Mouse (Mus musculus) embryonic facial prominence, embryonic 11.5 days (tissue): Measurements from ENCODE around the gene Padi1. TPM values are rescaled to one million over a fixed set of nuclear protein-coding genes. Genes with fewer than 3 reads are reported as not detected.

Experiments used
- ATAC-seq: fragments of 200-750 bp; cut with Nextera tagmentation; replicated peaks from 2 replicates; pipeline ENCODE4 v1.8.0; 2017; ENCODE audit warnings: low read depth; ENCODE audit not compliant: insufficient number of reproducible peaks, low FRiP score, low TSS enrichment
- DNase-seq: peaks from one replicate; pipeline ENCODE4 v3.0.0-alpha.2; 2015; ENCODE audit warnings: low spot score
- H3K27ac ChIP-seq: fragments of 300-500 bp; sonication (generic); replicated peaks from 2 replicates; pipeline ENCODE4 v1.5.1; 2014; ENCODE audit warnings: mild to moderate bottlenecking, low read depth, low read length, control low read depth
- H3K27me3 ChIP-seq: fragments of 300-500 bp; sonication (generic); 2 replicates; pipeline ENCODE4 v1.6.1; 2014; ENCODE audit warnings: mild to moderate bottlenecking, low read length, moderate library complexity, mixed read lengths; ENCODE audit not compliant: control insufficient read depth, insufficient read depth
- H3K36me3 ChIP-seq: fragments of 300-500 bp; sonication (generic); replicated peaks from 2 replicates; pipeline ENCODE4 v1.6.1; 2014; ENCODE audit warnings: low read depth, mild to moderate bottlenecking, low read length, moderate library complexity, mixed read lengths; ENCODE audit not compliant: control insufficient read depth, insufficient read depth
- H3K4me1 ChIP-seq: fragments of 300-500 bp; sonication (generic); 2 replicates; pipeline ENCODE4 v1.6.1; 2014; ENCODE audit warnings: low read length, mixed read lengths; ENCODE audit not compliant: control insufficient read depth, insufficient read depth
- H3K4me2 ChIP-seq: fragments of 300-500 bp; sonication (generic); 2 replicates; pipeline ENCODE4 v1.6.1; 2014; ENCODE audit warnings: low read depth, mild to moderate bottlenecking, control low read depth, low read length, moderate library complexity
- H3K4me3 ChIP-seq: fragments of 300-500 bp; sonication (generic); 2 replicates; pipeline ENCODE4 v1.5.1; 2014; ENCODE audit warnings: low read depth, low read length, control low read depth
- H3K9ac ChIP-seq: fragments of 300-500 bp; sonication (generic); replicated peaks from 2 replicates; pipeline ENCODE4 v1.6.1; 2014; ENCODE audit warnings: mild to moderate bottlenecking, control low read depth, low read length
- H3K9me3 ChIP-seq: fragments of 300-500 bp; sonication (generic); replicated peaks from 2 replicates; pipeline ENCODE4 v1.6.1; 2016; ENCODE audit warnings: mild to moderate bottlenecking, low read length, inconsistent platforms, mixed read lengths; ENCODE audit not compliant: control insufficient read depth
- WGBS: fragments of 180-500 bp; shearing (Covaris S2); extraction: QIAGEN DNeasy Blood & Tissue Kit; methylation state at CpG from one replicate; pipeline ENCODE4 v1.1.7; 2014; 5-methylcytosine and 5-hydroxymethylcytosine counted together
- polyA plus RNA-seq: library from polyadenylated mRNA; unstranded; fragments of >200 nt; fragmentation: Nextera tagmentation; extraction: Ambion mirVana; gene quantifications from 2 replicates; pipeline ENCODE4 v1.2.1, GENCODE M21; 2014

The Padi1 gene
- polyA plus RNA-seq, 1 experiment from 2014 or later: 0.13 TPM

DNA sequence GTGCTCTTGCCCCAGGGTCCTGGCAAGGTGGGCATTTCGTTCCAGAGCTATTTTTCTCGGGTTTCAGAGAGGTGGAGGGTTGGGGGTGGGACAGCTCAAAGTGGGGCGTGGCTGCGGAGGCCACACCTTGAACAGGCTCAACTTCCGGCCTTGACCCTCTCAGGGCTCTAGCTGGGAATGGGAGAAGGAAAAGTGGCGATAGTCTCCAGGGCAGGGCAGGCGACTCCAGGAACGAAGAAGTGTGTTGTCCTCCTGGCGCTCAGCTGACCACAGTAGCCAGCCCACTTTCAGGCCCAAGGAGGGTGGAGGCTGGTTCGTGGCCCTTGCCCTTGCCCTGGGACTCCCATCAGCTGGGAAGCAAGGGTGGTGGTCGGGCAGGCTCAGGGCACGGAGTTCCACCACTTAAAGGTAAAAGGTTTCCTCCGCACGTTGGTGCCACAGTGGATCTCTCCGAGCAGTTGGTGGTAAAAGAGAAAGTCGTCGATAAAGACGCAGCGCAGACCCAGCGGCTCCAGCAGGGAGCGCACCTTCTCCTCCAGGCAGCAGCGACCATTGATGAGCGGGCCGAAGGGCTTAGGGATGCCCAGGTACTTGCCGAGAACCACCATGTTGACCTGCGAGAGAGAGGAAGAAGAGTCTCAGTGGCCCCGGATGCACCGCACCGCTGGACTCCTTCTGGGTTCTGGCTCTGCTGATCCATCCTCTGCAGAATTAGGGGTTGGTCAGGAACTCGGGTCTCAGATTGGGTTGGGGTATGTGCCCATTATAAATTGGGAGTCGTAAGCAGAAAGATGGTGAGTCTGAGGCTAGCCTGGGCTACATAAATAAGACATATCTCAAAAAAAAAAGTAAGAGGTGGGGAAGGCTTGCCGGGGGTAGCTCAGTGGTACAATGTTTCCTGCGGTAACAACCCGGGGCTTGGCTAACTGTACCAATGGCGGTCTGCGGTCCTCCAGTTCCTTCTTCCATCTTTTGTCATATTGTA, 31.0 kb downstream of the Padi1 start:
- Histone ChIP-seq H3K36me3 (no peaks in the 10 kb centered on the region), H3K4me2 (peak overlapping the region; percentile 69), H3K4me1 (peaks cover 6% of the 10 kb centered on the region), H3K9me3 (no peaks in the 10 kb centered on the region), H3K4me3 (peak overlapping the region; percentile 31), H3K9ac (peak overlapping the region; percentile 45), H3K27ac (no peak overlapping the region), H3K27me3 (no peaks in the 10 kb centered on the region)
- DNase-seq (peak; percentile 63), ATAC-seq (0 out of 2 replicates have a peak, but pooled peaks have one; percentile 50)
- 24% methylated on average over 36 of the region's 36 CpGs for WGBS

DNA sequence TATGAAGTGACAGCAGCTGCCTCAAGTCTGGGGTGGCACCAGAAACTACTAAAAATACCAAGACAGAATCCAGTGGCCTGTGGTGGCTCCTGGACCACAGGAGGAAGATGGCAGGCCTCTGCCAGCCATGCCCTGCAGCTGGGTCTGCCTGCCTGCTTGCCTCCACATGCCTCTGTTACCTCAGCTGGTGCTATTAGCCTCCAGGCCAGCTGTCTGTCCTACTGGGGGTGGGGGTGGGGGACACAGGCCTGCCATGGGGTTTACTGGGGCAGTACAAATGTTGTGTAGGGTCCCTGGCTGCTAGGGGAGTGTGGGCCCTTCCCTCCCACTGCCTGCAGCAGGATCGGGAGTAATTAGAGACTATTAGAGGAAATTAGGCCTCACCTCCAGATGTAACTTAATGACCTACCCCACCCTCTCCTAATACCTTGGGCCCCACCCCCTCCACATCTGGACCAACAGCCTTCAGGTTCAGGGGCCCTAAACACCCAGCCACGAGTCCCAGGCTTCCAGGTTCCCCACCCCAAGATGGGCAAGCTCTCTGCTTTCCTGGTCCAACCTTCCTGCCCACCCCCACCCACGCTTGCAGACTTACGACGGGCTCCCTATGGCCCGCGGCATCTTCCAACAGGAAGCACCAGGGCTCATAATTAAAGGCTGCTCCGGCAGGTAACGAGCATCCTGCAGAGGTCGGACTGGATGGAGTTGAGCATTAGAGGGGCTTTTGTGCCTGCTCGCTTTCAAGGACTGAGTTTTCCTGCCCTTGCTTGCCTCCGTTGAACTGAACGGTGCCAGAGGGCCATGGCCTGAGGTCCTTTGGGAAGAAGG, 32.0 kb downstream of the Padi1 start:
- 9% methylated on average over 13 of the region's 13 CpGs for WGBS
- Histone ChIP-seq H3K27ac (no peak overlapping the region), H3K4me3 (peak overlapping the region; percentile 31; the same call in 1 of the 2 replicates), H3K36me3 (no peaks in the 10 kb centered on the region), H3K4me1 (peaks cover 6% of the 10 kb centered on the region), H3K9me3 (no peaks in the 10 kb centered on the region), H3K4me2 (peak overlapping the region; percentile 69), H3K9ac (peak overlapping the region; percentile 45; the same call in 1 of the 2 replicates), H3K27me3 (no peaks in the 10 kb centered on the region)
- 0 out of 2 replicates have a peak, but pooled peaks have one; percentile 7 for ATAC-seq
- DNase-seq: peak; percentile 19

DNA sequence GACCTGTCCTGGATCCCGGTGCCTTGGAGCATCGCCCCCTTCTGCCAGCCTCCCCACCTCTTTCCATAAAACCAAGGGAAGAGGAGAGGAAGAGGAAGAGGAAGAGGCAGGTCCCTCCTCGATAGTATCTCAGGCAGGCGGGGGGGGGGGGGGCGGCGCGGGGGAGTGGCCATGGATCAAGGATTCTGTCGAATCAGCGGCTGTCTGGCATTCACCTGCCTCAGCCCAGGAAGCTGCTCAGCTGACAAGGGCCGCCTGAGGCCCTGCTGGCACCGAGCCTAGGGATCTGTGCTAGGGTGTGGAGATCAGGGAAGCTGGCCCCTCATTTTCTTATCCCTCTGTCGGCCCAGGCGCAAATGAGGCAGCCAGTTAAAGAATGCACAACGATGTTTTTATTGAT, 33.0 kb downstream of the Padi1 start:
- no peak overlapping the region for H3K4me2 ChIP-seq
- peaks cover 6% of the 10 kb centered on the region for H3K4me1 ChIP-seq
- H3K4me3 ChIP-seq: no peak overlapping the region
- H3K9ac ChIP-seq: no peak overlapping the region
- no peak for DNase-seq
- H3K9me3 ChIP-seq: no peaks in the 10 kb centered on the region
- WGBS: 40% methylated on average over 12 of the region's 14 CpGs
- no peak overlapping the region for H3K27ac ChIP-seq
- H3K36me3 ChIP-seq: no peaks in the 10 kb centered on the region
- no peaks in the 10 kb centered on the region for H3K27me3 ChIP-seq
- no peak for ATAC-seq

DNA sequence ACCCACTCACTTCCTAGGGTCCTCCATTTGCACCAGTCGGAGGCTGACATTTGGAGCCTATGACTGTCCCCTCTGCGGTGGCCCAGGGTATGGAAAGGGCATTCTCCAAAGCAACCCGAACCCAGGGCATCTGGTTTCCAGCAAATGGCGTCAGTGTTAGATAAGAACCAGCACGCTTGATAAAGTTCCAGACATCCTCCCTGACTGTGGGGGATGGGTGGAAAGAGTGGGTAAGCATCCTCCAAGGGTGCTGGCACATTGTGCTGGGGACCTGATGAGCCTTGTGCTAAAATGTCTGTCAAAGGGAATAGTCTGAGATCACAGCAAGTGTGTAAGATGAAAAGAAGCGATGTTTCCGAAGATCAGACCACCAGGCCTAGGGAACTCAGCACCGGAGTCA, 33.4 kb downstream of the Padi1 start:
- Histone ChIP-seq H3K9ac (no peak overlapping the region), H3K27ac (no peak overlapping the region), H3K9me3 (no peaks in the 10 kb centered on the region), H3K4me1 (peaks cover 6% of the 10 kb centered on the region), H3K4me3 (no peak overlapping the region), H3K4me2 (no peak overlapping the region), H3K27me3 (no peaks in the 10 kb centered on the region), H3K36me3 (no peaks in the 10 kb centered on the region)
- DNase-seq (no peak), ATAC-seq (no peak)
- 60% methylated on average over 8 of the region's 8 CpGs for WGBS

DNA sequence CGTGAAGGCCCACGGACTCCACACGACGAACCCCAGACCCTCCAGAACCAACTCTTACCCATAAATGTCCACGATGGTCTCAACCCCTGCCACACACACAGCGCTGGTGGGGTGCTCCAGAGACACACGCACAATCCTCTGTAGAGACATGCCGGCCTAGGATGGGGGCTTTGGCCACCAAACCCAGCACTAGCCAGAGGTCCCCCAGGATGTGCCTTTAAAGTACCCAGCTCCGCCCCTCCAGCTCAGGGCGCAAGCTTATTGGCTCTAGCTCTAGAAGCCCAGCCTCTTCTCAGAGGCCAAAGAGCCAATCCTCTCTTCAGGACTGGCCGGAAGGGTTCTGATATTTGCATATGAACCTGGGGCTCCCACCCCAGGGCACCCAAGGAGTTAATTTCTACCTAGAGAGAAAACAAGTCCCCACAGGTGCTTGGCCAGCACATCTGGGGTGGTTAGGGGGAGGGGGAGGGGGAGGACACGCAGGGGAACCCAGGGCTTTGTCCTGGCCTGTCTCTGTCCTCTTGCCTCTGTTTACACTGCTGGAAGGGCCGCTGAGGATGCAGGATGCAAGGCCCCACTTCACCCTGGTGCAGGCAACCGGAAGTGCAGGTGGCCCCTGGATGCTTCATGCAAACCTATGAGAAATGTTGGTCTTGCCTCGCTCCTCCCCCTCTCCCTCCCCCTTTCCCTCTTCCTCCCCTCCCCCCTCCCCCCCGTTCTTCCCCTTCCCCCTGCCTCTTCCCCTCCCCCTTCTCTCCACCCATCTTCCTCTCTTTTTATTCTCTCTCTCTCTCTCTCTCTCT, 34.9 kb downstream of the Padi1 start, which contains the start of gene Padi3:
Gene Padi3 (minus strand): TSS at position 191 of the 803 bp plus-strand sequence.
- DNase-seq: no peak

DNA sequence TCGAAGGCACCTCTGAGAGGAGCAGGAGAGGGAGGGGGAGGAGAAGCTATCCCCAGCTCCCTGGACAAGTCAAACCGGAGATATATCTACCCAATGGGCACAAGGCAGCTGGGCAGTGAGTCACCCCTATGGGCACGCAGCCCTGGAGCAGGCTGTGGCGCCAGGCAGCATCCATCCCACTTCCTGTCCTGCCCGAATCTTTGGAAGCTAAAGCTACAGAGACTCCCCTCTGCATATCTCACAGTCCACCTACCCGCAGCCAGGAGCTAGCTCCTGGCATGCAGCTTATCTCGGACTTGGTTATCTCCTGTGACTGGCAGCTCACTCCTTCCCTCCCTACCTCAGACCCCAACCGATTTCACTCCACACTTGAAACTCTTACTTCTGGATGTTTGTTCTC, 36.5 kb downstream of the Padi1 start:
- no peaks in the 10 kb centered on the region for H3K27me3 ChIP-seq
- no peak overlapping the region for H3K9ac ChIP-seq
- no peaks in the 10 kb centered on the region for H3K9me3 ChIP-seq
- H3K27ac ChIP-seq: no peak overlapping the region
- DNase-seq: no peak
- peaks cover 6% of the 10 kb centered on the region for H3K4me1 ChIP-seq
- WGBS: 82% methylated on average over 8 of the region's 8 CpGs
- no peaks in the 10 kb centered on the region for H3K36me3 ChIP-seq
- no peak overlapping the region for H3K4me3 ChIP-seq
- no peak overlapping the region for H3K4me2 ChIP-seq
- ATAC-seq: no peak

More for the DNA sequence above, 34.9 kb downstream of the Padi1 start, which contains the start of gene Padi3:
- no peak within 1 kb of the TSS for H3K4me2 ChIP-seq
- no peaks in the 10 kb centered on the region for H3K36me3 ChIP-seq
- H3K27ac ChIP-seq: no peak within 1 kb of the TSS
- H3K4me3 ChIP-seq: no peak within 1 kb of the TSS
- no peak within 1 kb of the TSS for H3K9ac ChIP-seq
- no peaks in the 10 kb centered on the region for H3K27me3 ChIP-seq
- peaks cover 6% of the 10 kb centered on the region for H3K4me1 ChIP-seq
- H3K9me3 ChIP-seq: no peaks in the 10 kb centered on the region
- WGBS: 70% methylated on average over 16 of the region's 16 CpGs
- no peak for ATAC-seq

DNA sequence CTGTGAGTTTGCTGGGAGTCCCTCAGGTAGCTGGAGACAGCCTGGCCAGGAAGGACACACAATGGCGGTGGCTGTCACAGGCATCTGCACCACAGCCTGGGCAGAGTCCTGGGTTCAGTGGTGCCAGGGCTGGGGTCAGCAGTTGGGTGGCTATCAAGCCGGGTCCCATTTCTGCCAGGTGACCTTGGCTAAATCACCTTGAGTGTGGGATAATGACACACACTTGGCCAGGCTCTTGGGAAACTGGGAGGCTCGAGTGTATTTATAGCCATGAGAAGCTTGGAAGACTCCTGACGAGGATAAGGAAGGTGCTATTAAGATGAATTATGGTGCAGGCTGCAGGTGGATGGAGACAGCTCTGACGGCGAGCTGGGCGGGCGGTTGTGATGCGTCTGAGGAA, 41.0 kb downstream of the Padi1 start:
- no peak overlapping the region for H3K9ac ChIP-seq

More for the DNA sequence above, 41.0 kb downstream of the Padi1 start:
- H3K27me3 ChIP-seq: no peaks in the 10 kb centered on the region
- no peak for DNase-seq
- no peak for ATAC-seq
- no peak overlapping the region for H3K27ac ChIP-seq
- H3K36me3 ChIP-seq: no peaks in the 10 kb centered on the region
- no peak overlapping the region for H3K4me2 ChIP-seq
- H3K9me3 ChIP-seq: no peaks in the 10 kb centered on the region
- no peak overlapping the region for H3K4me3 ChIP-seq
- no peaks in the 10 kb centered on the region for H3K4me1 ChIP-seq
- WGBS: 83% methylated on average over 9 of the region's 9 CpGs
